Mouse (Mus musculus) regulatory T cell (primary cell): ENCODE results near the gene Mecom.

Source experiments
- in situ Hi-C: fragments of 300-600 bp; cut with MboI, MseI; formaldehyde crosslinking; loops from one replicate; pipeline ENCODE4 v1.15.1; 2025; ENCODE audit warnings: high pct_unique_total_duplicates

The Mecom gene

DNA sequence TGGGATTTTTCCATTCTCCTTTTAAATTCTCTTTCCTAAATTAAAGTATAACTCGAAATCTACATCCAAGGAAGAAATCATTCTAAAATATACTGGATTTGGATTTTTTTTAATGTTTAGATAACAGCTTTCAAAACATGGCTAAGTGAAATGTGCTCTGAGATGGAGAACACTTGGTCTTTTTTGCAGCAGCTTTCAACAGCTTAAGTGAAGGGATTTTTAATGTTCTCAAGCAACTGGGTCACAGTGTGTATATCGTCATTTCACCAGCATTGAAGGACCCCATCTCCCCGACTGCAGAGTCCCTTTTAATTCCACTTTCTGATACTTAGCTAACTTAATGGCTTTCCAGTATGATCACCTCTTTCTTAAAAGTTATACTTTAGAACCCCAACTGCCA lies 509.3 kb downstream of the Mecom start:
- in situ Hi-C loops, result no loop called here

DNA sequence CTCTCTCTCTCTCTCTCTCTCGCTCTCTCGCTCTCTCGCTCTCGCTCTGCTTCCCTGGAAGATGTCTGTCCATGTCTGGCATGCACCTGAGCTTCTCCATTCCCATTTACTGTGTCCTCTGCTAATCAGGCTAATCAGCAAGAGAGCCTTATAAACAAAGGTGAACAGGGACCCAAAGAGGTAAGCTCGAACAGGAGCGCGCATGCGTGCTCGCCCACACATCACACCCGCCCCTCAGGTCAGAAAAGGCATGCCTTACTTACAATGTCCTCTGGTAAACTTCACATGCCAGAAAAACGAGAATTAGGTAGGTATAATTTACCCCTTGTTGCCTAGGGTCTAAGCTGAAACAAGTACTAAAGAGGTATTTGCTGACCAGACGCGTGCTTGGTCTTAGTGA lies 527.8 kb downstream of the Mecom start:
- in situ Hi-C loops, result loop anchor here (25.0 kb wide), 1 partner anchor 517 kb away; the partner anchor contains the start of gene Mecom

DNA sequence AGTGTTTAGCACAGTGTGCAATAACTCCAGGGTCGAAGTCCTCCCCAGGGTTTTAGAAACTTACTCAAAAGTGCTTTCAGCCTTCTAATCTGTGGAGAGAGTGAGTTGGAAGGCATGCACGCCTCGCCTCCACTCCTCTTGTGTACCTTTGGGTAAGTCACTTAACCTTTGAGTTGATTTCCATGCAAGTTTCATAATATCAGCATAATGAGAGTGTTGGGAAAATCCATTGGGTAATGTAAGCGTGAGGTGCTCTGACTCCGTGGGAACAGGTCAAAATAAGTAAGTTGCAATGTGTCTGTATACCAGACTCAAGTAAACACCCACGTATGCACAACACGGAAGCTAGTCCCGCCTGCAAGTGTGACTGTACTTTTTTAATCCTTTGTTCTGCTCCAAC lies 528.4 kb downstream of the Mecom start:
- in situ Hi-C loops, result loop anchor here (25.0 kb wide), 1 partner anchor 518 kb away; the partner anchor contains the start of gene Mecom

DNA sequence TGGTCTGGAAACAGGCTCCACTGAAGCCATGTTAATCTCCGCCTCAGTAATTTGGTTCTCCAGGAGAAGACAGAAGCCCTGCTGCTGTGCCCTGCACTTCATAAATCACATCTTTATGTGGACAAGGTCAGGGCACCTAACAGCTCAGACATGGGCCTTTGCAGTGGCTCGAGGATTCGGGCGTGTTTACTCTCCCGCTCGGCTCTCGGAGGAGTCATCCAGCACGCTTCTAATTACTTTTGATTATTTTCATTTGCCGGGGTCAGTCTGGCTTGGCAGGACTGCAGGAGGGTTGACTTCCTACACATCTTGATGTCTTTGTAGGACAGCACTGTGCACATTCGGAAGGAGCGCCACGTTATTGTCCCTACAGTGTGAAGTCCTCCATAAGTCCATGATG lies 529.6 kb downstream of the Mecom start:
- in situ Hi-C loops, result loop anchor here (25.0 kb wide), 1 partner anchor 519 kb away; the partner anchor contains the start of gene Mecom

DNA sequence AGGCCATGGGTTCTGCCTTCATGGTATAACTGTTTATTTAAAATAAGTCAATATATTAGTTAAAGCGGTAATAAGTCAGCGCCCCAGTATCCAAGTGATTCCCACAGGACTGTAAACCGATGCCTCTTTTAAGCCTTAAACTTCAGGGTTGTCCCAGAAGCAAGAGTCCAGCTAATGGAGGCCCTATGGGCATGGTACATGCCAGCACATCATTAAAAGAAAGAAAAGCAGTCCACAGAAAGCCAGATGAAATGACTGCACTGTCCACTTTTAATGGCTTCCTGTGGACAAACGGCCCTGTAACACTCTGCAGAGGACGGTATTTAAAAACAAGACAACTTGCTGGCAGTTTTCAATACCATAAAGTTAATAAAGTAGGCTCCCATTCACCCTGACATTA lies 531.0 kb downstream of the Mecom start:
- in situ Hi-C loops, result loop anchor here (25.0 kb wide), 1 partner anchor 521 kb away; the partner anchor contains the start of gene Mecom

DNA sequence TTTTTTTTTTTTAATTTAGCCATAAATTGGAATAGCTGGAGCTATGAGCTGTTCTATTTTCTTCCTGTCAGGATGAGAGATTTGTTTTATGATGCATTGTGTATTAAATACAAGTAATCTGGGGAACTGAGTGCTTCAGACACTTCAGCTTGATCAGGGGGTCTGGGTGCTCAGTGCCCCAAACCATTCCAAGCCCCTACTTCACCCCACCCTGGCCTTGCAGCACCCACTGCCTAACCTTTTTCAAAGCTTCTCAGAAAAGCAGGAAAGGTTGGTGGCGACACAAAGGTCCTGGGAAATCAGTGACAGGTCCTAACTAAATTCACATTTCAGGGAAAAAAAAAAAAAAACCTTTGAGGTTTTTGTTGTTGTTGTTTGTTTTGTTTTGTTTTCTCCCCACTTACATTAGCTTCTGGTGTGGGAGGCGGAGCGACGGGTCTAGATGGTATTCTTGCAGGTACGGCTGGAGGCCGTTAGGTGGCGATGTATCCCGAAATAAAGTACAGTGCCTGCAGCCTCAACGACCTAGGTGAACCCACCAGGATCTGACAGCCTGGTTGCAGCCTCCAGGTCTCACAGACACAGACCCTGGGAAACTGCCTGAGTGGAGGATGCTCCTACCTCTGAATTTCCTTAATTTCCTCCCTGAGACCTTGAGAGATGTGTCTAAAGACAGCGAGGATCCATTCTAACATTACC lies 532.7 kb downstream of the Mecom start:
- in situ Hi-C loops, result loop anchor here (25.0 kb wide), 1 partner anchor 522 kb away; the partner anchor contains the start of gene Mecom

DNA sequence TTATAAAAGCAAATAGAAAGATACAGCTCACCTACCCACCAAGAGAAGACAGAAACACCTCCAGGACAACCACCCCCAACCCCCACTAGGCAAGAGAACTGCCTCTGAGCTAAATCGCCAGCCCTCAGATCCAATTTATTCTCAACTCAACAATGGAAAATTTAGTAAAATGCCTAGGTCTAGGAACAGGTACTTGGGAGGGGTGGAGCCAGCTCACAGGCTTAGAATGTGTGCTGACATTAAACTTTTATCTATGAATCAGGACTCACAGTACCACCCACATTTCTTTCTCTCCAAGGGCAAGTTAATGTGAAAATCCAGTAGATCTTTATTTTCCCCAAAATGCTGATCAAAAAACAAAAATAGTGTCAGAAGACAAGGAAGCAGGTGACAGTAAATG lies 533.5 kb downstream of the Mecom start:
- in situ Hi-C loops, result loop anchor here (25.0 kb wide), 1 partner anchor 523 kb away; the partner anchor contains the start of gene Mecom

DNA sequence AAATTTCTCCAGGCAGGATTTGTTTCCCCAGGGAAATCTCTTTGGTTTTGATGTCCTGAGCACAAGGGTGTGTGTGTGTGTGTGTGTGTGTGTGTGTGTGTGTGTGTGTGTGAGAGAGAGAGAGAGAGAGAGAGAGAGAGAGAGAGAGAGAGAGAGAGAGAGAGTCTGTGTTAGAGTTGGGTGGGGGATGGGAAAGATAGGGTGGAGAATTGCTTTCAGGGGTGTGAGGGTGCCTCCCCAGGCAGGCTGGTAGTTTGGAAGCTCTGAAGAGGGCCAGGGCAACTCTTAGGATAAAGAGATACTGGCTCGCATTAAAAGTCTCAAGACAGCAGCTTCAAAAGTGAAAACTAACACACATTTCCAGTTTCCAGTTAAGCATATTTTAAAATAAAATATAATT lies 534.4 kb downstream of the Mecom start:
- in situ Hi-C loops, result loop anchor here (25.0 kb wide), 1 partner anchor 524 kb away; the partner anchor contains the start of gene Mecom

DNA sequence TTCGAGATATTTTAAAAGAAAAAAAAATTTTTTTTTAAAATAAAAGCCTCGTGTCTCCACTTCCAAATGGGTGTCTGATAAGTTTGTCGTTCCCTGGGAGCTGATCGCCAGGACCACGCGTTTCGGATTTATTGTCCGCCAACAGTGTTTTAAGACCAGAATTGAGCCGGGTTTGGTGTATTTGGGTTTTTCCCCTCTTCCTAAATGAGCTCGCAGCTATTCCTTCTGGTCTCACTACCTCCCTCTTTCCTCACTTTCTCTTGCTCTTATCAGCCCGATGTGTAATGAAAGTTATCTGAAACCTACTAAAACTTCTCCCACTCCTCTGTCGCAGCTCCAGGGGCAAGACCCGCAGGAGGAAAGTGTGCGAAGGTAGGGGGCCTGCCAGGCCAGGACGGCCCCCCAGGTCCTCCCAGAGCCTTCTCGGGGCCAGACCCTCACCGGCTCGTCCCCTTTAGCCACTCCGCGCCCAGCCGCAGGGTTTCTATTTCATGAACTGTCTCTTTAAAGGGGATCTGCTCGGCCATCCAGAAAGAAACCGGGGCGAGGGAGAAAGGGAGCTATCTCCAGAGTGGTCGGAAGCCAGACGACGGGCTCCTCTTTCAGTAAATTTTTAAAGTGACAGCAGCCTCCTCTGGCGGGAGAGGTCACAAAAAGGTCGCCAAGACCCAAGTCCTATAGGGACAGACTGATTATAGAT lies 535.0 kb downstream of the Mecom start:
- in situ Hi-C loops, result loop anchor here (25.0 kb wide), 1 partner anchor 524 kb away; the partner anchor contains the start of gene Mecom

DNA sequence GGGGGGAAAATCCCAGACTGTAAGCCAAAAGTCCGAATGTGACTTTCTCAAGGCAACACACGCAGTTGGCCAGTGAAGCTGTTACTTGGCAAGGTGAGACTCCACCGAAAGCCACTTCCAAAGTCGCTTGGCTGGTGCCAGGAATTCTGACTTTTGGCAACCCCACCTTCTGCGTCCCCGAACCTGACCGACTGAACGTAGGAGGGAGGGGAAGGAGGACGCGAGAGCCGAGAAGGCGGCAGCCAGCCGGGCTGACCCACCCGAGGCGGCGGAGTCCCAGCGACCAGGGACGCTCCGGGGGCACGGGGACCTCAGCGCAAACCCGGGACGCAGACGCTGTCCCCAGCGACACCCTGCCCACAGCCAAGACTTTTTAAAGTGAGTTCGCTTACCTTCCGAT lies 535.7 kb downstream of the Mecom start:
- in situ Hi-C loops, result loop anchor here (25.0 kb wide), 1 partner anchor 525 kb away; the partner anchor contains the start of gene Mecom

DNA sequence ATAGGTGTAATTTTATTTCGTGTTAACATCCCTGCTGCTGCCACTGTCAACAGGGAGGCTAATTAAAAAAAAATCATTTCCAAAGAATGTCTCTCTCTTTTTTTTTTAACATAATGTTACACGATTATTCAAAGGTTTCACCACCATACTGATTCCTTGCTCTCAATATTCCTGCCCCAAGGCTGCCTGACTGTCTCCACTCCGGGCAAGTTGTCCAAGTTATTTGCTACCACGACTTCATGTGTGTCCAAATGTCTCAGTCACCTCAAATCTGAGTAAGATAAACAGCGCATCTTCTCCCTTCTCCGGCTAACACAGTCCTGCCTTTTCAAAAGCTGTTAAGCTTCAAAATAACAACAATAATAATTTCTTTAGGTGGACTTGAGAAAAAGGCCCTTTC lies 536.1 kb downstream of the Mecom start:
- in situ Hi-C loops, result loop anchor here (25.0 kb wide), 1 partner anchor 526 kb away; the partner anchor contains the start of gene Mecom

DNA sequence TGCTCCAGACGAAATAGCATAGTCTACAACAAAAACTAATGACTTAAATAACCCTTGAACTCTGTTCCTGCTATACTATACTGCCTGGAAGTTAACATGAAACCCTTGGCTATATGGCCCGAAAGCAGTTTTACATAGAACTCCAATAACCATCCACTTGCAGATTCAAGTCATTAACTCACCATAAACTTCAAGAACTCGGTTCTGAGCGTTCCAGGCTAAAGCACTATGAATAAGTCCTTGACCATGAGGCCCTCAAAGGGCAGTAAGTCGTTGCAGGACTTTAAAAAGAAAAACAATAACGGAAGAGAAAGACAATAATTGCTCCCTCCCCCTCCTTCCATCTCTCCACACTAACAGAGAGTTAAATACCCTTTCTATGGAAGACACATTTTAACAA lies 536.9 kb downstream of the Mecom start:
- in situ Hi-C loops, result loop anchor here (25.0 kb wide), 1 partner anchor 526 kb away; the partner anchor contains the start of gene Mecom

DNA sequence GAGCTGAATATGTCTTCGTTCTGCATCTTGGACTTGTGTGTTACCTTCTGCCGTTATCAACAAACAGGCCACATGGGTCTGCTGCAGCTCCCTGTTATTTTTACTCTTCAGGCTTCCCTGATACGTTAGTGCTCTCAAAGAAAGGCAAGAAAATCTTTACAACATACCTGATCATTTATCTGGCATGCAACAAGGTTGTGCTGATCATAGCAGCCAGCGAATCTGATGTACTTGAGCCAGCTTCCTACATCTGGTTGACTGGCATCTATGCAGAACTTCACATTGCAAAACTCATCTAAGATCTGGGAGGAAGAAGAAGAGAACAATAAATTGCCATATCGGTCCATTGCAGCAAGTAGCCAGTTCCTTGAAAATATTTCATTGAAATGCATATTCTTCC lies 538.2 kb downstream of the Mecom start:
- in situ Hi-C loops, result loop anchor here (25.0 kb wide), 1 partner anchor 528 kb away; the partner anchor contains the start of gene Mecom

DNA sequence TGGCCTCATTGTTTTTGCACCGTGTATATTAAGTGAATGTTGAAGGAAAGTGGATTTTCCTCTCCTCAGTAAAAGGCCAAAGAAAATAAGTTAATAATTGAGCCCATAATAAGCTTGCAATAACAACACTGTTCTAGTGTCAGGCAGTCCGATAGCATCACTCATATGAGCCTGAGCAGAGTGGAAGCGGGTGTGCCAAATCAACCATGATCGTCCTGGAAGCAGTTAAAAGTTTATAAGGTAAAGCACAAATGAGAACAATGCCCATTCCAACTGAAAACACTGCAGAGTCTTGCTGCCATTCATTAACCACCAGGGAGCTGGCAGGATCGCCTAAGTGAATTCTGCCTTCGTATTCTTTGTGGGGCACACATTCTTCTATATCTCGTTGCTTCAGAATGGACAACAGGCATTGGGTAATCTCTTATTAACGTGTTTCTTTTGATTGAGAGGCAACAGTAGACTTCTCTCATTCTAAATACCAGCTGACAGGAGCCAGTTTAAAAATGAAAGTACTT lies 542.9 kb downstream of the Mecom start:
- in situ Hi-C loops, result loop anchor here (25.0 kb wide), 1 partner anchor 532 kb away; the partner anchor contains the start of gene Mecom

DNA sequence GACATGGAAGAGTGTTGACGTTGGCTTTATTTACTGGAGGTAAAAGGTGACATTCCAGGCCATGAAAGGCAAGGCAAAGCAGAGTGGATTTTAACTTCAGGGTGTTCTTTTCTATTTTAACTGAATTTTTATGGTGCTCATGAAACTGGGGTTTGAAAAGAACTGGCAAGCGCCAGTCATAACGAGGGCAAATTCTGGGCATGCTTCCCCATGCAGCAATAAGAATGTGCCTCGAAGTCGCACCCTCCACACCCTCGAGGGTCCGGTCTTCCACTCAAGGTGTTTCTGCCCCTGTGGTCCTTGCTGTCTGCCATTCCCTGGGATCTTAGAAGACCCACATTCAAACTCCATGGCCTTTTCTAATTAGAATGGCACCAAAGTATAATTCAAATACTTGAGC lies 547.5 kb downstream of the Mecom start:
- in situ Hi-C loops, result loop anchor here (25.0 kb wide), 1 partner anchor 537 kb away; the partner anchor contains the start of gene Mecom

DNA sequence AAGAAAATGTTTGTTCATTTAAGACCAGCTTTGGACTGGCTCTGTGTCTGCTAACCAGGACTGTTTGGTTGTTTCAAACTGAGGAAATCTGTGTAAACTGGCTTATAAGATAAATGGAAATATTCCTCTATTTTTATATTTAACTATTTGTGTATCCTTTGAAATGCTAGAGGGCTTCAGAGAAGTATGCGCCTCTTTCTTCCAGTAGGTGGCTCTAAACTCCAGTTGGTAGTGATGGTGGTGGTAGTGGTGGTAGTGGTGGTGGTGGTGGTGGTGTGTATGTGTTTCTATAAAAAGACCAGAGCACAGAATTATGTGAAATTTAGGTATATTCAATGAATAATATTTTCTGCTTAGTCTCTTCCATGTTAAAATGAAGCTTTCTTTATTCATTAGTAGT lies 548.8 kb downstream of the Mecom start:
- in situ Hi-C loops, result no loop called here

DNA sequence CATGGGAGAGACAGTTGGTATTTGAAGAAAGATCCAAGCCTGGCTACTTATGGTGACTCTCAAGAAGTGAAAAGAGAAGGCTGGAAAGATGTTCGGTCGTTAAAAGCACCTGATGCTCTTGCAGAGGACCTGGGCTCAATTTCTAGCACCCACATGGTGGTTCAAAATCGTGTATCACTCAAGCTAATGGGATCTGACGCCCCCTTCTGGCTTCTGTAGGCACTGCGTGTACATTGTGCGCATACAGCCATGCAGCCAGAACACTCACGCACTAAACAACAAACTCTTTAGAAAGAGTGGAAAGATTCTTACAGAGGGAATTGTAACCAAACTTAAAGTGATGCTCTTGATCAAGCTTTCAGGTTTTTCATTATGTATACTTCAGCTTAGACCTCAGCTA lies 550.7 kb downstream of the Mecom start:
- in situ Hi-C loops, result no loop called here

DNA sequence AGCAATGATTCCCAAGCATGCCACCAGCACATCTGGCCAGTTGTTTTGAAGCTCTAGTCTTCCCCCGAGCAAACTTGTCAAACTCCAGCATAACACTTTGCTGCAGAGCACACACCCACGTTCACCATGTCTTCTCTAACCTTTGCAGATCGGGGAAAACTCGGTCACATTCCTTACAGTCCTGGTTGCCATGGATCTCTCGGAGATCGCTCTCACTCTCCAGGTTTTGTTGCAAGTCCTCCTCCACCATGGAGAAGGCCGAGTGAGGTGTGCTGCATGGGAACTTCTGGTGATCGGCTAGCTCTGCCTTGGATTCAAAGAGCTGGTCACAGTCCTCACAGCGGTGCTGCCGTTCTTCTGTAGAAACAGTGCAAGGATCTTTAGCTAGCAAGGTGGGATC lies 554.5 kb downstream of the Mecom start:
- in situ Hi-C loops, result no loop called here

DNA sequence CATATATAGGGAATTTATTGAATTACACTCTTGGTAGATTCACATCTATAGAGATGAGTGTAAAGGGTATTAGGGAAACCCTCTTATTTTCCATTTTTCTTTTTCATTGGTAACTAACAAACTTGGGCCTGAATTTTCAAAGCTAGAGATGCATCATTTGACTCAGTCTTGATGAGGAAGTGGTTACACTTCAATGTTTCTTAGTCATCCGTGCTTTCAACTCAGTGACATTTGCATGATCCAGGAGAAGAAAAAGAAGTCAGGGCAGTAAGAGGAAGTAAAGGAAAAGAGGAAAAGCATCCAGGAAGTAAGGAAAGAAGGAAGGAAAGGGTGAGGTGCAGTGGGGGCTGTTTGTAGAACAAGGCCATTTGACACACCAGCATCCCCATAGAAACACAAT lies 556.3 kb downstream of the Mecom start:
- in situ Hi-C loops, result no loop called here

DNA sequence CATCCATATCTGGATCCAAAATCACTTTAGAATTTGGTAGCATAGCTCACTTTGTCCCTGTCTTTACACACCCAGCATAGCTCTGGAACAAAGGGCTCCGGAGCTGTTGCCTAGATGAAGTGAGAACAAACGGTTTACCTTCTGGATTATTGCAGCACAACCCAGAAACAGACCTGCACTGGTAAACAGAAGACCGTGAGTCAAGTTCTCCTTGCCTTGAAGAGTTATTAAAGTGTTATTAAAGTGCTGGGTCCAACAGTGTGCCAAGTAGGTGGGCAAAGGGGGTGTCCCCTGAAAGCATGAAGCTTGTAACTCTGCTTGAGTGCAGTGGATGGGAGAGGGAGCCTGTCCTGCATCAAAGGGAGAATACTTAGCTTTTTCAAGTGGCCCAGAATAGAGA lies 563.4 kb downstream of the Mecom start:
- in situ Hi-C loops, result loop anchor here (5.0 kb wide), 1 partner anchor 73 kb away; no protein-coding TSS in a partner anchor

DNA sequence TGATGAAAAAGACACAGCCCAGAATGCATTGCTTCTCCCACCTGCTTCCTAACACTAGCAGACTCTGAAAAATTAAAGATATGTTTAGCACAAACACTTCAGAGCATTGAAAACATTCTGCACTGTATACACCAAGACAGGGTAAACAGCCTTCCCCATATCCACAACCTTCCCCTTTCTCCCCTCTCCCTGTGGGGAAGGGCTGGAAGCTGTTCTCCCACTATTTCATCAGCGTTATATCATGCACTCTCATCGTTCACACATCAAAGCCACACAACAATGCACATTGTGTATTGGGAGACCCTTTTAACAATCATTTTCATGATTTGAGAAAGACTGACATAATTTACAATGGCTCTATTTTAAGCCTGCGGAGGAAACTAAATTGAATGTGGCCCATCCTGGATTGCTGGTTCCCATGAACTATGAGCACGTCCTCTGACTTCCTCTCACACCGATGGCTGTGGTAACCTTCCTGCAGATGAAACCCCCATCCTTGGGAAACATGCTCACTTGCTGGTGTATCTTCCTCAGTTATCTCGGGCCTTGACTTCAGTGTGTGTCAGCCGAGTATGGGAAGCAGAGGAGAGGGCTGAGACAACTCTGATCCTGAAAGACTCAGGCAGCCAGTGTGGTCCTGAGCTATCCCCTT lies 566.4 kb downstream of the Mecom start:
- in situ Hi-C loops, result loop anchor here (5.0 kb wide), 1 partner anchor 76 kb away; no protein-coding TSS in a partner anchor
